Comparison of ENCODE assay signal across 22 mouse cellular contexts in genomic region chr1:120125471-120125870, GRCm38 (mm10). TPM values are rescaled to one million over a fixed set of nuclear protein-coding genes. Genes with fewer than 3 reads are reported as not detected.
DNase-seq lines count a peak whose midpoint lies in the region; ATAC-seq and TF ChIP-seq lines count a peak whose summit lies in the region.
"Had no signal": no experiment of that assay in that cellular context is flagged by ENCODE, and none has a peak within 500 bp of the region (broad histone marks: within the 10 kb centered on the region; RNA-seq: fewer than 3 reads in every experiment).

No protein-coding gene starts in this region.

- DNase-seq in lung, postnatal 0 days (ENCODE audit: low spot score) = peak; percentile 22
- DNase-seq in lung, postnatal 36 days = no peak
- DNase-seq in NIH3T3 (ENCODE audit: low read depth) = peak; percentile 78
- DNase-seq in left cerebral cortex, adult 11 months (ENCODE audit: low spot score) = no peak
- DNase-seq in layer of hippocampus, adult 11-12 months (ENCODE audit: low spot score) = no peak
- DNase-seq: cerebellum, adult 11-12 months; cerebellum, adult 8-10 months; gastrocnemius, postnatal 25 days; heart, postnatal 36 days had no signal

- no peak for TF ChIP-seq EP300 in lung, postnatal 0 days (IDR thresholded peaks at IDR 0.05)

- H3K4me1 ChIP-seq in intestine, postnatal 0 days (replicated peaks; ENCODE audit: control insufficient read depth, insufficient read depth, low read length) = 0 out of 2 replicates have a peak, but pooled peaks cover 12% of the 10 kb centered on the region
- no peaks in the 10 kb centered on the region for H3K4me1 ChIP-seq in intestine, embryonic 15.5 days (replicated peaks)
- H3K4me1 ChIP-seq in lung, postnatal 0 days (ENCODE audit: insufficient read depth, low read depth, low read length) = no peaks in the 10 kb centered on the region
- H3K4me1 ChIP-seq in small intestine, adult 2 months (ENCODE audit: control insufficient read depth, insufficient read depth, insufficient read length, low read length) = peaks cover 32% of the 10 kb centered on the region; the same call in 1 of the 2 replicates
- H3K4me1 ChIP-seq: heart, embryonic 15.5 days had no signal

- 78% methylated on average over 6 of the region's 6 CpGs for WGBS in intestine, postnatal 0 days
- 81% methylated on average over 6 of the region's 6 CpGs for WGBS in intestine, embryonic 15.5 days
- WGBS in lung, postnatal 0 days = 46% methylated on average over 6 of the region's 6 CpGs
- WGBS in small intestine, adult 2 months = 47% methylated on average over 6 of the region's 6 CpGs

- H3K36me3 ChIP-seq in intestine, postnatal 0 days (ENCODE audit: control insufficient read depth, insufficient read depth) = no peaks in the 10 kb centered on the region
- H3K36me3 ChIP-seq in intestine, embryonic 15.5 days = no peaks in the 10 kb centered on the region
- no peaks in the 10 kb centered on the region for H3K36me3 ChIP-seq in lung, postnatal 0 days (ENCODE audit: insufficient read depth, low read length)
- H3K36me3 ChIP-seq in small intestine, adult 2 months (ENCODE audit: control insufficient read depth, insufficient read depth, low read length) = no peaks in the 10 kb centered on the region
- H3K36me3 ChIP-seq: embryonic facial prominence, embryonic 12.5 days; forebrain, embryonic 12.5 days; forebrain, embryonic 15.5 days; heart, embryonic 12.5 days; heart, embryonic 15.5 days; hindbrain, embryonic 10.5 days; hindbrain, embryonic 13.5 days had no signal

- ATAC-seq in intestine, postnatal 0 days = no peak
- ATAC-seq in intestine, embryonic 15.5 days = no peak
- no peak for ATAC-seq in lung, postnatal 0 days
- ATAC-seq: forebrain, embryonic 15.5 days; hindbrain, embryonic 16.5 days; Patski had no signal

- TF ChIP-seq POLR2A in small intestine, adult 2 months (IDR thresholded peaks at IDR 0.05; ENCODE audit: low read depth, low read length) = no peak

- no peak overlapping the region for H3K4me3 ChIP-seq in intestine, postnatal 0 days (ENCODE audit: low read depth, low read length)
- H3K4me3 ChIP-seq in intestine, embryonic 15.5 days (replicated peaks) = no peak overlapping the region
- no peak overlapping the region for H3K4me3 ChIP-seq in lung, postnatal 0 days (ENCODE audit: low read depth, low read length)
- no peak overlapping the region for H3K4me3 ChIP-seq in small intestine, adult 2 months (ENCODE audit: low read depth, low read length)
- H3K4me3 ChIP-seq: embryonic facial prominence, embryonic 12.5 days; erythroblast, embryonic 14.5 days; forebrain, embryonic 12.5 days; forebrain, embryonic 15.5 days; heart, embryonic 12.5 days; heart, embryonic 15.5 days; hindbrain, embryonic 10.5 days; hindbrain, embryonic 13.5 days had no signal

- peak overlapping the region; percentile 41; the same call in 1 of the 2 replicates for H3K27ac ChIP-seq in intestine, postnatal 0 days (ENCODE audit: low read depth, low read length)
- H3K27ac ChIP-seq in intestine, embryonic 15.5 days = no peak overlapping the region
- no peak overlapping the region for H3K27ac ChIP-seq in lung, postnatal 0 days (ENCODE audit: low read length)
- H3K27ac ChIP-seq in small intestine, adult 2 months (ENCODE audit: insufficient read depth, low read depth, low read length) = peak overlapping the region; percentile 82
- H3K27ac ChIP-seq: embryonic facial prominence, embryonic 12.5 days; forebrain, embryonic 12.5 days; forebrain, embryonic 15.5 days; heart, embryonic 15.5 days; hindbrain, embryonic 10.5 days; hindbrain, embryonic 13.5 days had no signal

- no peak overlapping the region for H3K9ac ChIP-seq in intestine, postnatal 0 days (ENCODE audit: low read depth, low read length)
- no peak overlapping the region for H3K9ac ChIP-seq in intestine, embryonic 15.5 days
- no peak overlapping the region for H3K9ac ChIP-seq in lung, postnatal 0 days (replicated peaks; ENCODE audit: low read depth)
- H3K9ac ChIP-seq: embryonic facial prominence, embryonic 12.5 days; forebrain, embryonic 12.5 days; forebrain, embryonic 15.5 days; heart, embryonic 12.5 days; heart, embryonic 15.5 days; hindbrain, embryonic 13.5 days had no signal

- H3K4me2 ChIP-seq in intestine, postnatal 0 days (replicated peaks; ENCODE audit: low read depth) = no peak overlapping the region
- no peak overlapping the region for H3K4me2 ChIP-seq in intestine, embryonic 15.5 days (replicated peaks)
- H3K4me2 ChIP-seq in lung, postnatal 0 days (replicated peaks; ENCODE audit: low read depth, low read length) = no peak overlapping the region
- H3K4me2 ChIP-seq: embryonic facial prominence, embryonic 12.5 days; forebrain, embryonic 12.5 days; forebrain, embryonic 15.5 days; heart, embryonic 12.5 days; heart, embryonic 15.5 days; hindbrain, embryonic 13.5 days had no signal

- no peaks in the 10 kb centered on the region for H3K9me3 ChIP-seq in intestine, postnatal 0 days (ENCODE audit: control insufficient read depth)
- H3K9me3 ChIP-seq in intestine, embryonic 15.5 days = no peaks in the 10 kb centered on the region
- no peaks in the 10 kb centered on the region for H3K9me3 ChIP-seq in lung, postnatal 0 days (ENCODE audit: low read length)
- H3K9me3 ChIP-seq: embryonic facial prominence, embryonic 12.5 days; forebrain, embryonic 12.5 days; forebrain, embryonic 15.5 days; heart, embryonic 12.5 days; heart, embryonic 15.5 days; hindbrain, embryonic 10.5 days; hindbrain, embryonic 13.5 days had no signal

- H3K27me3 ChIP-seq in intestine, postnatal 0 days (replicated peaks; ENCODE audit: control insufficient read depth, insufficient read depth, low read length) = no peaks in the 10 kb centered on the region
- no peaks in the 10 kb centered on the region for H3K27me3 ChIP-seq in intestine, embryonic 15.5 days (replicated peaks)
- H3K27me3 ChIP-seq in lung, postnatal 0 days (replicated peaks; ENCODE audit: insufficient read depth, low read length) = no peaks in the 10 kb centered on the region
- H3K27me3 ChIP-seq in small intestine, adult 2 months (ENCODE audit: control insufficient read depth, insufficient read depth, low read length) = no peaks in the 10 kb centered on the region
- H3K27me3 ChIP-seq: embryonic facial prominence, embryonic 12.5 days; forebrain, embryonic 12.5 days; forebrain, embryonic 15.5 days; heart, embryonic 12.5 days; heart, embryonic 15.5 days; hindbrain, embryonic 13.5 days; Patski had no signal

- TF ChIP-seq CTCF in intestine, postnatal 0 days (IDR thresholded peaks at IDR 0.05; ENCODE audit: low read depth) = no peak
- TF ChIP-seq CTCF in lung, postnatal 0 days (IDR thresholded peaks at IDR 0.05) = no peak
- TF ChIP-seq CTCF in small intestine, adult 2 months (IDR thresholded peaks at IDR 0.05; ENCODE audit: extremely low read depth, insufficient read length, insufficient replicate concordance, low read depth, low read length) = no peak

RNA-seq across cellular contexts. Expression of gene 3110009E18Rik, which starts 4.5 kb away (rescaled TPM):
- 8.2 and 8.7 TPM in 2 replicates for polyA plus RNA-seq in intestine, postnatal 0 days (2015; fragmentation: Nextera tagmentation; extraction: Ambion mirVana)
- 15.6 and 18.4 TPM in 2 replicates for polyA plus RNA-seq in intestine, embryonic 15.5 days (2015; fragmentation: Nextera tagmentation; extraction: Ambion mirVana)
- 10.7 and 12.5 TPM in 2 replicates for polyA plus RNA-seq in lung, postnatal 0 days (2015; fragmentation: Nextera tagmentation; extraction: Ambion mirVana)
- polyA plus RNA-seq in small intestine, adult 2 months (2012; rRNA removed) = not detected in 2 replicates
- polyA plus RNA-seq: erythroblast, embryonic 14.5 days had no signal

RNA-seq across cellular contexts. Expression of gene Dbi, which starts 4.6 kb away (rescaled TPM):
- 3,066 and 3,164 TPM in 2 replicates for polyA plus RNA-seq in intestine, postnatal 0 days (2015; fragmentation: Nextera tagmentation; extraction: Ambion mirVana)
- polyA plus RNA-seq in intestine, embryonic 15.5 days (2015; fragmentation: Nextera tagmentation; extraction: Ambion mirVana) = 1,422 and 1,510 TPM in 2 replicates
- 646 and 687 TPM in 2 replicates for polyA plus RNA-seq in lung, postnatal 0 days (2015; fragmentation: Nextera tagmentation; extraction: Ambion mirVana)
- polyA plus RNA-seq in small intestine, adult 2 months (2012; rRNA removed) = 419 and 468 TPM in 2 replicates

RNA-seq across cellular contexts. Expression of gene Tmem37, which starts 51.6 kb away (rescaled TPM):
- polyA plus RNA-seq in intestine, postnatal 0 days (2015; fragmentation: Nextera tagmentation; extraction: Ambion mirVana) = 593 and 673 TPM in 2 replicates
- polyA plus RNA-seq in intestine, embryonic 15.5 days (2015; fragmentation: Nextera tagmentation; extraction: Ambion mirVana) = 51.3 and 66.1 TPM in 2 replicates
- 121 and 127 TPM in 2 replicates for polyA plus RNA-seq in lung, postnatal 0 days (2015; fragmentation: Nextera tagmentation; extraction: Ambion mirVana)
- polyA plus RNA-seq in small intestine, adult 2 months (2012; rRNA removed) = 121 and 171 TPM in 2 replicates

Comparison
In these comparisons a context has a peak if more than half of its experiments do, and no peak if none do; other contexts are left out.
1. H3K27ac ChIP-seq: peak in intestine, postnatal 0 days (single experiment) and small intestine, adult 2 months (single experiment); none in intestine, embryonic 15.5 days (single experiment) and lung, postnatal 0 days (single experiment).
2. DNase-seq: peak in lung, postnatal 0 days (single experiment) and NIH3T3 (single experiment); none in lung, postnatal 36 days (single experiment), left cerebral cortex, adult 11 months (single experiment) and layer of hippocampus, adult 11-12 months (single experiment).